In the genomic region with DNA sequence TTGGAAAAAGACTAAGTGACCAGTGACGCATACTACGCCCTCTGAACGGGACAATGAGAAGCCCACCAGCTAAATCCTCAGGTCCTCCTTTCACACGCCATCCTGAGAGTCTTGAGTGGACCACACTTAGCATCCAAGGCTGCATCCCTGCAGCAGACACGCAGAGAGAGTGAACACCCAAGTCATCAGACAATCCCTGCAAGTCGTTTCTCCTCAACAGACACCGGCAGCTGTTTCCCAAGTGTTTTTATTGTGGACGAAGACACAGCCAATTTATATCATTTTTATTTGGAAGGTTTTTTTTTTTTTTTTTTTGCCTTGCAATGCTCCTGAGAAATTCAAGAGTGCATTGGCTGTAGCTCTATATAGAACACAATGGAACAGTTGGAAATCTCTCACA, we compare ENCODE assay signal across 24 mouse cellular contexts. TPM values are rescaled to one million over a fixed set of nuclear protein-coding genes. Genes with fewer than 3 reads are reported as not detected.
DNase-seq lines count a peak whose midpoint lies in the region; ATAC-seq lines count a peak whose summit lies in the region.
"Had no signal": no experiment of that assay in that cellular context is flagged by ENCODE, and none has a peak within 500 bp of the region (broad histone marks: within the 10 kb centered on the region; RNA-seq: fewer than 3 reads in every experiment).

No protein-coding gene starts in this region.

- H3K27ac ChIP-seq in kidney, embryonic 15.5 days, result 0 out of 2 replicates have a peak overlapping the region, but pooled peaks have one; percentile 41
- H3K27ac ChIP-seq in kidney, embryonic 16.5 days (ENCODE audit: low read length), result no peak overlapping the region
- H3K27ac ChIP-seq in kidney, embryonic 14.5 days (ENCODE audit: low read depth, low read length), result no peak overlapping the region
- H3K27ac ChIP-seq: embryonic facial prominence, embryonic 10.5 days; embryonic facial prominence, embryonic 12.5 days; forebrain, embryonic 13.5 days; forebrain, embryonic 15.5 days had no signal

- H3K27me3 ChIP-seq in kidney, embryonic 15.5 days, result no peaks in the 10 kb centered on the region
- no peaks in the 10 kb centered on the region for H3K27me3 ChIP-seq in kidney, embryonic 16.5 days (ENCODE audit: insufficient read depth, low read length)
- no peaks in the 10 kb centered on the region for H3K27me3 ChIP-seq in kidney, embryonic 14.5 days (ENCODE audit: control insufficient read depth, insufficient read depth, low read length)
- H3K27me3 ChIP-seq: CH12.LX; embryonic facial prominence, embryonic 12.5 days; forebrain, embryonic 13.5 days; forebrain, embryonic 15.5 days; Patski had no signal

- no peak overlapping the region for H3K4me3 ChIP-seq in kidney, embryonic 15.5 days (replicated peaks)
- no peak overlapping the region for H3K4me3 ChIP-seq in kidney, embryonic 16.5 days (ENCODE audit: low read length)
- no peak overlapping the region for H3K4me3 ChIP-seq in kidney, embryonic 14.5 days (ENCODE audit: low read length)
- H3K4me3 ChIP-seq: embryonic facial prominence, embryonic 10.5 days; embryonic facial prominence, embryonic 12.5 days; forebrain, embryonic 13.5 days; forebrain, embryonic 15.5 days had no signal

- peaks cover 45% of the 10 kb centered on the region for H3K36me3 ChIP-seq in kidney, embryonic 15.5 days
- H3K36me3 ChIP-seq in kidney, embryonic 16.5 days (ENCODE audit: insufficient read depth, low read length), result peaks cover 26% of the 10 kb centered on the region
- peaks cover 20% of the 10 kb centered on the region; the same call in 1 of the 2 replicates for H3K36me3 ChIP-seq in kidney, embryonic 14.5 days (ENCODE audit: control insufficient read depth, insufficient read depth, low read length)

- H3K4me2 ChIP-seq in kidney, embryonic 15.5 days, result no peak overlapping the region
- H3K4me2 ChIP-seq in kidney, embryonic 16.5 days (replicated peaks; ENCODE audit: low read depth, low read length), result no peak overlapping the region
- H3K4me2 ChIP-seq in kidney, embryonic 14.5 days (replicated peaks; ENCODE audit: low read depth, low read length), result no peak overlapping the region
- H3K4me2 ChIP-seq: embryonic facial prominence, embryonic 12.5 days; forebrain, embryonic 13.5 days; forebrain, embryonic 15.5 days had no signal

- no peak overlapping the region for H3K9ac ChIP-seq in kidney, embryonic 15.5 days
- H3K9ac ChIP-seq in kidney, embryonic 16.5 days (replicated peaks; ENCODE audit: low read length), result no peak overlapping the region
- no peak overlapping the region for H3K9ac ChIP-seq in kidney, embryonic 14.5 days (ENCODE audit: low read depth, low read length)
- H3K9ac ChIP-seq: embryonic facial prominence, embryonic 12.5 days; forebrain, embryonic 13.5 days; forebrain, embryonic 15.5 days had no signal

- WGBS in kidney, embryonic 15.5 days, result 76% methylated on average over 8 of the region's 8 CpGs
- 76% methylated on average over 8 of the region's 8 CpGs for WGBS in kidney, embryonic 16.5 days
- WGBS in kidney, embryonic 14.5 days, result 81% methylated on average over 8 of the region's 8 CpGs

- no peak for DNase-seq in kidney, adult 11 months
- DNase-seq in kidney, postnatal 10 days, result peak; percentile 56
- peak; percentile 43 to 56 for DNase-seq in kidney, postnatal 4 days
- DNase-seq: adrenal gland, adult 8-10 months; adrenal gland, postnatal 14 days; adrenal gland, postnatal 36 days; B cell, adult 2 months; cerebellum, adult 11-12 months; cerebellum, adult 2 months; cerebellum, adult 9-10 months; cerebellum, postnatal 10 days; cerebellum, postnatal 25 days had no signal

- no peaks in the 10 kb centered on the region for H3K9me3 ChIP-seq in kidney, embryonic 15.5 days (replicated peaks)
- no peaks in the 10 kb centered on the region for H3K9me3 ChIP-seq in kidney, embryonic 16.5 days (ENCODE audit: low read length)
- no peaks in the 10 kb centered on the region for H3K9me3 ChIP-seq in kidney, embryonic 14.5 days (ENCODE audit: control insufficient read depth, low read length)
- H3K9me3 ChIP-seq: embryonic facial prominence, embryonic 10.5 days; embryonic facial prominence, embryonic 12.5 days; forebrain, embryonic 13.5 days; forebrain, embryonic 15.5 days; G1E had no signal

- H3K4me1 ChIP-seq in kidney, embryonic 15.5 days, result peaks cover 30% of the 10 kb centered on the region
- H3K4me1 ChIP-seq in kidney, embryonic 16.5 days (ENCODE audit: insufficient read depth, low read length), result peaks cover 11% of the 10 kb centered on the region
- H3K4me1 ChIP-seq in kidney, embryonic 14.5 days (ENCODE audit: control insufficient read depth, insufficient read depth, low read length), result peaks cover 9% of the 10 kb centered on the region; the same call in 1 of the 2 replicates
- H3K4me1 ChIP-seq: forebrain, embryonic 13.5 days; forebrain, embryonic 15.5 days had no signal

- no peak for ATAC-seq in kidney, embryonic 15.5 days (replicated peaks; ENCODE audit: low FRiP score)
- no peak for ATAC-seq in kidney, embryonic 16.5 days (ENCODE audit: low FRiP score, low TSS enrichment)
- ATAC-seq in kidney, embryonic 14.5 days (ENCODE audit: low FRiP score, low TSS enrichment), result no peak
- ATAC-seq: activated CD4-positive, CD25-positive, alpha-beta regulatory T cell, adult 4 months; CD4-positive, CD25-positive, alpha-beta regulatory T cell, adult 4 months; forebrain, embryonic 13.5 days; forebrain, embryonic 15.5 days; Patski had no signal

RNA-seq across cellular contexts. Expression of a gene that starts 14.9 kb away (rescaled TPM):
- 111 and 112 TPM in 2 replicates for polyA plus RNA-seq in kidney, embryonic 15.5 days (2015; fragmentation: Nextera tagmentation; extraction: Ambion mirVana)
- 135 and 143 TPM in 2 replicates for polyA plus RNA-seq in kidney, embryonic 16.5 days (2015; fragmentation: Nextera tagmentation; extraction: Ambion mirVana)
- polyA plus RNA-seq in kidney, embryonic 14.5 days (2014; fragmentation: Nextera tagmentation; extraction: Ambion mirVana), result 36.2 and 51.3 TPM in 2 replicates
- polyA plus RNA-seq: activated CD4-positive, CD25-positive, alpha-beta regulatory T cell, adult 4 months; CD4-positive, CD25-positive, alpha-beta regulatory T cell, adult 4 months; G1E had no signal
